Mouse (Mus musculus) testis, adult 2 months (tissue): ENCODE measurements around the gene Hectd2. TPM values are rescaled to one million over a fixed set of nuclear protein-coding genes. Genes with fewer than 3 reads are reported as not detected.

Source experiments
- H3K27ac ChIP-seq: fragments of 200-500 bp; 2 replicates; pipeline ENCODE4 v1.5.1; 2012; ENCODE audit warnings: low read depth, low read length; ENCODE audit not compliant: control insufficient read depth, insufficient read depth
- H3K27me3 ChIP-seq: fragments of 200-500 bp; 2 replicates; pipeline ENCODE4 v1.6.1; 2012; ENCODE audit warnings: mild to moderate bottlenecking, low read length, moderate library complexity; ENCODE audit not compliant: control insufficient read depth, insufficient read depth
- H3K36me3 ChIP-seq: fragments of 200-500 bp; 2 replicates; pipeline ENCODE4 v1.6.1; 2012; ENCODE audit warnings: mild to moderate bottlenecking, low read length; ENCODE audit not compliant: control insufficient read depth, insufficient read depth
- H3K4me1 ChIP-seq: fragments of 200-500 bp; 2 replicates; pipeline ENCODE4 v1.6.1; 2012; ENCODE audit warnings: low read length; ENCODE audit not compliant: control insufficient read depth, insufficient read depth
- H3K4me3 ChIP-seq: fragments of 200-500 bp; 2 replicates; pipeline ENCODE4 v1.5.1; 2012; ENCODE audit warnings: low read depth, mild to moderate bottlenecking, low read length, moderate library complexity, mixed read lengths; ENCODE audit not compliant: control insufficient read depth
- CTCF ChIP-seq: fragments of 200-500 bp; IDR thresholded peaks from 2 replicates; pipeline ENCODE4 v1.5.1; 2012; ENCODE audit warnings: low read depth, mild to moderate bottlenecking, inconsistent platforms, low read length, moderate library complexity; ENCODE audit not compliant: control insufficient read depth, insufficient read depth, insufficient replicate concordance
- POLR2A ChIP-seq: fragments of 200-500 bp; IDR thresholded peaks from 2 replicates; pipeline ENCODE4 v1.6.1; 2012; ENCODE audit warnings: low read depth, mild to moderate bottlenecking, inconsistent platforms, low read length, moderate library complexity; ENCODE audit not compliant: control insufficient read depth
- polyA plus RNA-seq: library from polyadenylated mRNA; depleted of rRNA; stranded (reverse); fragments of >200 nt; gene quantifications from 2 replicates; pipeline ENCODE4 v1.2.3, GENCODE M21; 2012

The Hectd2 gene
- polyA plus RNA-seq, 1 experiment: 15.9 TPM

GRCm38 (mm10) chr19:36637223-36637622 lies 82.8 kb downstream of the Hectd2 start:
- H3K4me3 ChIP-seq: no peak overlapping the region
- no peaks in the 10 kb centered on the region for H3K27me3 ChIP-seq
- no peak overlapping the region for H3K27ac ChIP-seq
- H3K36me3 ChIP-seq: no peaks in the 10 kb centered on the region
- TF ChIP-seq CTCF (no peak), POLR2A (no peak)
- H3K4me1 ChIP-seq: no peaks in the 10 kb centered on the region

- Histone ChIP-seq H3K4me1 (no peaks in the 10 kb centered on the region), H3K36me3 (no peaks in the 10 kb centered on the region), H3K27me3 (no peaks in the 10 kb centered on the region), H3K27ac (no peak overlapping the region), H3K4me3 (no peak overlapping the region)
- TF ChIP-seq POLR2A (no peak), CTCF (no peak)
Measured at GRCm38 (mm10) chr19:36637948-36638587, 83.6 kb downstream of the Hectd2 start.

GRCm38 (mm10) chr19:36639072-36639471 lies 84.6 kb downstream of the Hectd2 start:
- no peak overlapping the region for H3K27ac ChIP-seq
- no peaks in the 10 kb centered on the region for H3K27me3 ChIP-seq
- TF ChIP-seq CTCF (no peak), POLR2A (no peak)
- H3K4me1 ChIP-seq: no peaks in the 10 kb centered on the region
- no peaks in the 10 kb centered on the region for H3K36me3 ChIP-seq
- no peak overlapping the region for H3K4me3 ChIP-seq

DNA sequence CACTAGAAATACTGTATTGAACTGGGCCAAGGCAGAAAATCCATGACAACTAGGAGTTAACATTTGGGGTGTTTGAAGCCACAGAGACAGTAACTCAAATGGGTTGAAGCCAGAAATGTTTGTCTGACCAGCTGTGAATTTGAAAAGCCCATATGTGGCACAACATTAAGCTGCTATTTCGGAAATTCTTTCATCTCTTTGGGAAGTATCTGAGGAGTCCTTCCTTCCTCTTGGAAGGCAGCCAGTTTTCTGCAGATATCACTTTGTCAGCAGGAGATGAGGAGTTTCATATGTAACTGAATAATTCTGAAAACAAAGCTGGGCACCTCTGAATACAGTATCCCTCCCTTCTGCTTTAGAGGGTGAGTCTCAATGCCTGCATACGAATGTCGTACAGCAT lies 86.7 kb downstream of the Hectd2 start:
- Histone ChIP-seq H3K27ac (no peak overlapping the region), H3K36me3 (no peaks in the 10 kb centered on the region), H3K4me3 (no peak overlapping the region), H3K27me3 (no peaks in the 10 kb centered on the region), H3K4me1 (no peaks in the 10 kb centered on the region)
- TF ChIP-seq CTCF (no peak), POLR2A (no peak)

GRCm38 (mm10) chr19:36645308-36645889 lies 91.0 kb downstream of the Hectd2 start:
- no peaks in the 10 kb centered on the region for H3K27me3 ChIP-seq
- no peak for TF ChIP-seq POLR2A
- no peak for TF ChIP-seq CTCF
- H3K27ac ChIP-seq: no peak overlapping the region
- H3K4me1 ChIP-seq: no peaks in the 10 kb centered on the region
- no peak overlapping the region for H3K4me3 ChIP-seq
- no peaks in the 10 kb centered on the region for H3K36me3 ChIP-seq

DNA sequence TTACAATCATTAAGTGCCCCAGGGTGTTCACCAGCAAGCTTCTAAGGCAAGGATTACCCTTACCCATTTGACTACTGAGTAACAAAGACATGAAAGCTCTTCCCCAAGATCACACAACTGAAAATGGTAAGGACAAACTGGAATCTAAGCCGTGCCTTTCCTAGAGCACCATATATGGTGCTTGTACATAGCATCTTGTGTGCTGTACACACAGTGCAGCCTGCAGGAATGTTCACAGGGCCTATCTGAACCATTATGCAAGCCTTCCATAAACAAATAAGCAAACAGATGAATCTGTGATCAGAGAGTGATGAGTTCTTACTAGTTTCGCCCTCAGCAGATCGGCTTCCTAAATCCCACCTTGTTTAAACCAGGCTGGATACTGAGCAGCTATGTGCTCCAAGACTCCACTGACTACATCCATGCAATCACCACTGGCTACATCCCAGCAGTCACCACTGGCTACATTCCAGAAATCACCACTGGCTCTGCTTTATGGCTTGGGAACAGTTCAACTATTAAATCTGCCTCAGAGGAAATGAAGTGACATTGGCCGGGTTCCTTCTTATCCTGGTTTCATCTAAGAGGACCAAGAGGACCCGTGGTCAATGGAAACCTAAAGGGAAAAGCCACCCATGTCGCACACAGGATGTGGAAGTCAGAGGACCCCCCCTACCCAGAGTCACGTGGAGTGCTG lies 91.8 kb downstream of the Hectd2 start:
- Histone ChIP-seq H3K4me3 (no peak overlapping the region), H3K27me3 (no peaks in the 10 kb centered on the region), H3K4me1 (no peaks in the 10 kb centered on the region), H3K27ac (no peak overlapping the region), H3K36me3 (no peaks in the 10 kb centered on the region)
- TF ChIP-seq CTCF (no peak), POLR2A (no peak)

- H3K27ac ChIP-seq: no peak overlapping the region
- no peaks in the 10 kb centered on the region for H3K4me1 ChIP-seq
- TF ChIP-seq POLR2A: no peak
- H3K36me3 ChIP-seq: no peaks in the 10 kb centered on the region
- H3K27me3 ChIP-seq: no peaks in the 10 kb centered on the region
- no peak overlapping the region for H3K4me3 ChIP-seq
Measured at GRCm38 (mm10) chr19:36652686-36653085, 98.2 kb downstream of the Hectd2 start.
